ENCODE assay signal across 11 mouse cellular contexts in the genomic region with DNA sequence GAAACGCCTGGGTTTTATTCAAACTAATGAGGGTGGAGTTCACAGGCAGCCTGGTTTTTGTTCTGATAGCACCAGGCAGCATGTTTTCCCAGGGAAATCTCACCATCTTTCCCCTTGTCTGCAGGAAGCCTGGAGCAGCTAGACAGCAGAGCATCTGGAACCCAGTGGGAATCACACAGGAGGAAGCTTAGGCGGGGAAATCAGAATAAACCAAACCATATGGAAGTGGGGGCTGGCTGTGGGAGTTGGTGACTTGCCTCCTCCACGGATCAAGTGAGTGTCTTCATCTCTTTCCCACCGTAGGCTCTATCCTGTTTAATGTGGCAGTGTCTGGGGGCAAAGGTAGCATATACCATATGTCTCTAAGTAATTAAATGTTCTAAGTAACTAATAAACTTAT. TPM values are rescaled to one million over a fixed set of nuclear protein-coding genes. Genes with fewer than 3 reads are reported as not detected.
A peak's percentile ranks its signal among the peaks of the same experiment; 100 is the strongest.
DNase-seq lines count a peak whose midpoint lies in the region; ATAC-seq lines count a peak whose summit lies in the region.
"Had no signal": no experiment of that assay in that cellular context is flagged by ENCODE, and none has a peak within 500 bp of the region (broad histone marks: within the 10 kb centered on the region; RNA-seq: fewer than 3 reads in every experiment).

No protein-coding gene starts in this region.

- WGBS in intestine, embryonic 14.5 days: 22% methylated on average over 4 of the region's 4 CpGs
- WGBS in intestine, embryonic 16.5 days: 31% methylated on average over 4 of the region's 4 CpGs
- 12% methylated on average over 4 of the region's 4 CpGs for WGBS in limb, embryonic 11.5 days

- H3K4me2 ChIP-seq in intestine, embryonic 14.5 days (ENCODE audit: low read length): no peak overlapping the region
- no peak overlapping the region for H3K4me2 ChIP-seq in intestine, embryonic 16.5 days (ENCODE audit: low read depth, low read length)
- H3K4me2 ChIP-seq in limb, embryonic 11.5 days (ENCODE audit: low read depth, severe bottlenecking): no peak overlapping the region
- H3K4me2 ChIP-seq: neural tube, embryonic 12.5 days had no signal

- no peak for ATAC-seq in intestine, embryonic 14.5 days (replicated peaks; ENCODE audit: low FRiP score, low TSS enrichment, low read depth)
- ATAC-seq in intestine, embryonic 16.5 days: no peak
- ATAC-seq in limb, embryonic 11.5 days (ENCODE audit: insufficient number of reproducible peaks, low FRiP score, low TSS enrichment, low read depth): no peak

- no peaks in the 10 kb centered on the region for H3K36me3 ChIP-seq in intestine, embryonic 14.5 days (ENCODE audit: control insufficient read depth, insufficient read depth, low read length)
- H3K36me3 ChIP-seq in intestine, embryonic 16.5 days (ENCODE audit: control insufficient read depth, insufficient read depth, low read length): no peaks in the 10 kb centered on the region
- H3K36me3 ChIP-seq in limb, embryonic 11.5 days (ENCODE audit: control insufficient read depth, insufficient read depth, low read length): no peaks in the 10 kb centered on the region
- H3K36me3 ChIP-seq: neural tube, embryonic 12.5 days had no signal

- peak overlapping the region; percentile 38 for H3K27ac ChIP-seq in intestine, embryonic 14.5 days (ENCODE audit: low read depth)
- no peak overlapping the region for H3K27ac ChIP-seq in intestine, embryonic 16.5 days (ENCODE audit: low read length)
- 0 out of 2 replicates have a peak overlapping the region, but pooled peaks have one; percentile 8 for H3K27ac ChIP-seq in limb, embryonic 11.5 days (replicated peaks; ENCODE audit: low read depth, low read length)
- H3K27ac ChIP-seq: neural tube, embryonic 12.5 days had no signal

- no peaks in the 10 kb centered on the region for H3K9me3 ChIP-seq in intestine, embryonic 14.5 days (ENCODE audit: control insufficient read depth, low read length)
- no peaks in the 10 kb centered on the region for H3K9me3 ChIP-seq in intestine, embryonic 16.5 days (ENCODE audit: control insufficient read depth, low read length)
- no peaks in the 10 kb centered on the region for H3K9me3 ChIP-seq in limb, embryonic 11.5 days (ENCODE audit: control insufficient read depth, low read length)
- H3K9me3 ChIP-seq: neural tube, embryonic 12.5 days had no signal

- no peaks in the 10 kb centered on the region for H3K27me3 ChIP-seq in intestine, embryonic 14.5 days (replicated peaks; ENCODE audit: control insufficient read depth, insufficient read depth, low read length)
- no peaks in the 10 kb centered on the region for H3K27me3 ChIP-seq in intestine, embryonic 16.5 days (replicated peaks; ENCODE audit: control insufficient read depth, insufficient read depth, low read length)
- H3K27me3 ChIP-seq in limb, embryonic 11.5 days (ENCODE audit: control insufficient read depth, insufficient read depth, low read length): no peaks in the 10 kb centered on the region
- H3K27me3 ChIP-seq: neural tube, embryonic 12.5 days had no signal

- H3K4me1 ChIP-seq in intestine, embryonic 14.5 days (replicated peaks; ENCODE audit: control insufficient read depth, insufficient read depth, low read length): 0 out of 2 replicates have a peak, but pooled peaks cover 5% of the 10 kb centered on the region
- no peaks in the 10 kb centered on the region for H3K4me1 ChIP-seq in intestine, embryonic 16.5 days (ENCODE audit: control insufficient read depth, insufficient read depth, low read length)
- peaks cover 3% of the 10 kb centered on the region; the same call in 1 of the 2 replicates for H3K4me1 ChIP-seq in limb, embryonic 11.5 days (ENCODE audit: control insufficient read depth, insufficient read depth, low read length)
- H3K4me1 ChIP-seq: neural tube, embryonic 12.5 days had no signal

- H3K9ac ChIP-seq in intestine, embryonic 14.5 days (ENCODE audit: low read length): no peak overlapping the region
- H3K9ac ChIP-seq in intestine, embryonic 16.5 days (ENCODE audit: low read depth, low read length): no peak overlapping the region
- H3K9ac ChIP-seq in limb, embryonic 11.5 days (ENCODE audit: low read length): no peak overlapping the region
- H3K9ac ChIP-seq: neural tube, embryonic 12.5 days had no signal

- peak; percentile 28 for DNase-seq in embryo, embryonic 10.5 days (ENCODE audit: low spot score)
- no peak for DNase-seq in embryo, embryonic 10 days (ENCODE audit: low spot score)
- DNase-seq in intestine, embryonic 14.5 days (ENCODE audit: low spot score): no peak
- DNase-seq in embryo, embryonic 11 days: peak; percentile 37
- DNase-seq in limb, embryonic 11.5 days (ENCODE audit: low spot score): peak; percentile 37
- DNase-seq in ovary, postnatal 10 days (ENCODE audit: low spot score): no peak
- DNase-seq in spleen, adult 12 weeks (ENCODE audit: low spot score): no peak
- DNase-seq: liver had no signal

- no peak overlapping the region for H3K4me3 ChIP-seq in intestine, embryonic 14.5 days (ENCODE audit: low read depth, low read length)
- H3K4me3 ChIP-seq in intestine, embryonic 16.5 days (ENCODE audit: low read length): no peak overlapping the region
- no peak overlapping the region for H3K4me3 ChIP-seq in limb, embryonic 11.5 days (ENCODE audit: low read depth, low read length)
- H3K4me3 ChIP-seq: neural tube, embryonic 12.5 days had no signal

RNA-seq across cellular contexts. Expression of a gene that starts 19.2 kb away (rescaled TPM):
- 3.5 and 4.5 TPM in 2 replicates for polyA plus RNA-seq in intestine, embryonic 14.5 days (2014; fragmentation: Nextera tagmentation; extraction: Ambion mirVana)
- polyA plus RNA-seq in intestine, embryonic 16.5 days (2015; fragmentation: Nextera tagmentation; extraction: Ambion mirVana): 3.7 TPM in 2 replicates
- polyA plus RNA-seq in limb, embryonic 11.5 days (2014; fragmentation: Nextera tagmentation; extraction: Ambion mirVana): 0.54 and 0.71 TPM in 2 replicates

RNA-seq across cellular contexts. Expression of a gene that starts 49.8 kb away (rescaled TPM):
- 0.09 and 0.38 TPM in 2 replicates for polyA plus RNA-seq in intestine, embryonic 14.5 days (2014; fragmentation: Nextera tagmentation; extraction: Ambion mirVana)
- 0.09 and 0.15 TPM in 2 replicates for polyA plus RNA-seq in intestine, embryonic 16.5 days (2015; fragmentation: Nextera tagmentation; extraction: Ambion mirVana)
- polyA plus RNA-seq in limb, embryonic 11.5 days (2014; fragmentation: Nextera tagmentation; extraction: Ambion mirVana): 0.11 and 0.16 TPM in 2 replicates
- polyA plus RNA-seq: kidney, embryonic 14.5 days had no signal

Comparison
In these comparisons a context has a peak if more than half of its experiments do, and no peak if none do; other contexts are left out.
1. DNase-seq: peak in embryo, embryonic 10.5 days (single experiment), embryo, embryonic 11 days (single experiment) and limb, embryonic 11.5 days (single experiment); none in embryo, embryonic 10 days (single experiment), intestine, embryonic 14.5 days (single experiment), ovary, postnatal 10 days (single experiment) and spleen, adult 12 weeks (single experiment).